Mouse (Mus musculus) thymus, adult 2 months (tissue): ENCODE data around the gene Ikzf5.

Experiments
- CTCF ChIP-seq: fragments of 200-500 bp; IDR thresholded peaks from 2 replicates; pipeline ENCODE4 v1.5.1; 2012; ENCODE audit warnings: mild to moderate bottlenecking, control low read depth, low read length, moderate library complexity, borderline replicate concordance; ENCODE audit not compliant: control insufficient read depth, poor library complexity, insufficient read depth; ENCODE audit errors: extremely low read depth
- POLR2A ChIP-seq: fragments of 200-500 bp; IDR thresholded peaks from 2 replicates; pipeline ENCODE4 v1.6.1; 2012; ENCODE audit warnings: mild to moderate bottlenecking, low read length, control low read depth, moderate library complexity; ENCODE audit not compliant: control insufficient read depth, poor library complexity, insufficient read depth; ENCODE audit errors: extremely low read depth

DNA sequence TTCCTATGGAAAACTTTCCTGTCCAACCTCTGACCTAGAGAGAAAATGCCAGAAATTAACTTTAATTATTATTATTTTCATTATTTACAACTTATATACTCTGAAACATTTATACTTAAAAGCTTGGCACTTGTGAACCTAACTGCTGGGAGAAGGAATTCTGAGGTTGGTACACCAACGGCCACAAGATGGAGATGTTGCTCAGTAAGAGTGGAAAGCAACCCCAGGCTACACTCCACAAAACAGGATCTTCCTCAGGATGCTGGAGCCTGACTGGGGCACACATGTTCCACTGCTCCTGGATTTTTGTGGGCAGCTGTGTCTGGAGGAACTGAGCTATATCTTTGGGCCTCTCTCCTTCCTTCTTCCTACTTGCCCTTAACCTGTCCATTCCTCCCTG lies 21.9 kb upstream of the Ikzf5 start:
- TF ChIP-seq POLR2A, result no peak
- no peak for TF ChIP-seq CTCF
